Mouse (Mus musculus): ENCODE measurements around the gene Gm10666.
"Not testable (repeated sequence)": the region's sequence is repeated elsewhere in the genome, so short reads cannot be mapped to it uniquely, and the experiment has no call there.

Gene Gm10666

GRCm38 (mm10) chr7:22134641-22135040 is at the start of gene Gm10666:
Gm10666 (minus strand) TSS chr7:22134741.
- not testable (repeated sequence) for DNase-seq

GRCm38 (mm10) chr7:22163935-22164334 is 29.4 kb upstream of the Gm10666 start, which contains the start of gene Vmn1r142:
Vmn1r142 (minus strand) TSS chr7:22164035.
- not testable (repeated sequence) for DNase-seq

- DNase-seq = not testable (repeated sequence)
These were observed 16.4 kb downstream of the Gm10666 start, which contains the start of gene Gm16451 for GRCm38 (mm10) chr7:22118145-22118544. Gm16451 (minus strand) TSS chr7:22118245.
